Mouse (Mus musculus) brain, adult 2 months (tissue): ENCODE measurements around the gene Cdhr2.

ENCODE experiments used
- DNase-seq: peaks from one replicate; pipeline ENCODE4 v3.0.0; 2011; ENCODE audit warnings: low read depth, low spot score

The Cdhr2 gene

DNA sequence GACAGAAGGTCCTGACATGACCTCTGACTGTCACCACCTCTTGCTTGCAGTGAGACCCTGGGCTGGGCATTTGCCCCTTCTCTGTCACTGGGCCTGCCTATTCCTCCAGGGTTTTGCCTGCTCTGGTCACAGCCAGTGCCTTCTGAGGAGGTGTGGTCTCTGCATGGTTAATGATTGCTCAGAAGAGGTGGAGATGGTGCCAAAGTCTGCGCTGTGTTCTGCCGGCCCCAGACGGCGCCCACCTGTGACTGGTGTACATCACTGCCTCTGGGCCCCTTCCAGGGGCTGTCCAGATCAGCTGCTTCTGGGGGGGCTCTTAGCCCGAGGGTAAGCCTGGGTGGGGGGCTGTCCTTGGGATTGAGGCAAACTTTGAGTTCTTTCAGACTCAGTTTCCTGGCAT lies at the start of gene Cdhr2:
Cdhr2 (plus strand) TSS at position 219 of the 400 bp plus-strand sequence.
- DNase-seq = no peak

DNA sequence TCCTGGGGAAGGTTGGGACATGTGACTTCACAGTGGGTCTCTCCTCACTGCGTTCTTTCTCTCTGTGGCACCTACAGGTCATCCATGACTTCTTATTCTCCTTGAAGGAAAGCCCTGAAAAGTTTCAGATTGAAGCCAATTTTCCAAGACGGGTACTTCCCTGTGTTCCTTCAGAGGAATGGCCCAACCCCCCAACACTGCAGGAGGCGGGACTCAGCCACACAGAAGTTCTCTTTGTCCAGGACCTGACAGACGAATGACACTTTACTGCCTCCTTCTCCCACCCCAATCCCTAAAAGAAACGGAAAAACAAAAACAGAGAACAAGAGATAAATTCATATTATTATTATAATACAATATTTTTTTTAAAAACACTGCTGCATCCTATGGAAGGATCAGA lies 40.4 kb upstream of the Cdhr2 start:
- DNase-seq = no peak

DNA sequence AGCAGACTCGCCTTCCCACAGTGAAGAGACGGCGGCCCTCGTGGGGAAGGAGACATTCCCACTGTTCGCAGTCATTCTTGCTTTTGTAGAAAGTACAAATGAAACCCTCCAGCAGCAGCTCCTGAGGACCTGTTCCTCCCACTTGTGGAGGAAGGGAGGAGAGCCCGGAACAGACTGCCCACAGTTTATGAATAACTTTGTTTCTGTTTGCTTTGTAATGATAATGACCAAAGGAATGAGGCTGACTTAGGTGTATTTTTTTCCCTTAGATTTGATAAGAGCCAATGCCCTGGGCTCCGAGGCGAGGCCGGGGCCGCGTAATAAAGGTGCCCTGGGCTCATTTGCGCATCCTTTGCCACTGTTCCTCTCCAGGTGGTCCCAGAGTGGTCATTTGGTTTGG lies 39.9 kb upstream of the Cdhr2 start:
- DNase-seq = no peak

DNA sequence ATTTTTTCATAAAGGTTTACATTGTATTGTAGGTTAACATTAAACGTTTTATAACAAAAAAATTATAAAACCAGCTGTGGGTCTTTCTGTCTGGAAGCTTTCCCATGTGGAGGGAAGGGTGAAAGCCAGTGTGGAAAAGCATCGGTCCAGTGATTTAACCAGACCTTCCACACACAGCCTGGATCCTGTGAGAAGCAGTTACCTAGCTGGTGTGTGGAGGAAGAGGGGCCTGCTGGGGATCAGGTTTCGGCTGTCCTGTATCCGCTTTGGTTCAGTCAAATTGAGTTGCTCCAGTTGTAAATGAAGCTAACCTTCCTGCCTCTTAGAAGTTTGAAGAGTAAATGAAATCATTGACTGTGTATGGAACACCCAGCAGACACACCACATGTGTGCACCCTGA lies 37.3 kb upstream of the Cdhr2 start:
- DNase-seq = no peak

DNA sequence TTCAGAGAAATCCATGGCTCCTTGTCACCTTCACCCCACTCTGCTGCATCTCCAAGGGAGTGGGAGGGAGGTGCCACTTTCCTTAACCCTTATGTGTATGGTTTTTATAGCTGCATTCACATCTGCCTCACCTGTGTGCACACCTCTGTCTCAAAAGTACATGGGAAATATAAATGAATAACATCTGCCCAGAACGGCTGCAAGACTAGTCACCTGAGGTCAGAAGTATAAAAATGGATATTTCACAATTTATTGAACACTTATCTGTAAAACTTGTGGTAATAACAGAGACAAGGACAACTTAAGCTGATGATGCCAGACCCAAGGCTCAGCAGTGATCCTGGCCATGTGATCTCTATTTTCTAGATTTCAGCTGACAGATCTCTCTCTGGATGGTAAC lies 36.8 kb upstream of the Cdhr2 start:
- DNase-seq = no peak

DNA sequence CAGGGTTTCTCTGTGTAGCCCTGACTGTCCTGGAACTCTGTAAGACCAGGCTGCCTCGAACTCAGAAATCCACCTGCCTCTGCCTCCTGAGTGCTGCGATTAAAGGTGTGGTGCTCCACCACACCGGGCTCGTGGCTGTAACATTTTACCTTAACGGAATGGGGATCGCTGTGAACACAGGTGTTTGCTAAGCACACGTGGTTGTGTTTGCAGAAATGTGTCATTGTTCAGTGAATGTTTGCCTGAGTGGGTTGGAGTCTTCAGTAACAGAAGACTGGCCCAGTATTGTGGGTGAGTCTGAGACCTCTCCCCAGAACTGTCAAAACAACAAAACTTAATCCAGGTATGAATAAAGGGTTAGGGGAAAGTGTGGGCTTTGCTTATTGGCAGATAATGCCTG lies 36.2 kb upstream of the Cdhr2 start:
- no peak for DNase-seq

DNA sequence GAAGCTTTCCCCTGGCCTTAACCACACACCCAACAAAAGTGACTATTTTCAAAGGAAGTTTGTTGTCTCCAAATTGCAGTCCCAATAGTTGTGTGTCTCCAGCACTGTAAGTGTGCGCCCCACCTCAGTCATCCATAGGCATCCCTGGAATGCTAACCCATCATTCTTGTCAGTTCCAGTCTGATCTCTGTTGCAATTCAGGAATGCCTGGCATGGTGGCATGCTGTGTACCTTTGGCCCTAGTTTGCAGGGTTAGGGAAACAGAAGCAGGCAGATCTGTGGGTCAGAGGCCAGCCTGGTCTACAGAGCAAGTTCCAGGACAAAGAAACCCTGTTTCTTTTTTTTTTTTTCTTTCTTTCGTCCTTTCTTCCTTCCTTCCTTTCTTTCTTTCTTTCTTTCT lies 30.8 kb upstream of the Cdhr2 start:
- DNase-seq = no peak

DNA sequence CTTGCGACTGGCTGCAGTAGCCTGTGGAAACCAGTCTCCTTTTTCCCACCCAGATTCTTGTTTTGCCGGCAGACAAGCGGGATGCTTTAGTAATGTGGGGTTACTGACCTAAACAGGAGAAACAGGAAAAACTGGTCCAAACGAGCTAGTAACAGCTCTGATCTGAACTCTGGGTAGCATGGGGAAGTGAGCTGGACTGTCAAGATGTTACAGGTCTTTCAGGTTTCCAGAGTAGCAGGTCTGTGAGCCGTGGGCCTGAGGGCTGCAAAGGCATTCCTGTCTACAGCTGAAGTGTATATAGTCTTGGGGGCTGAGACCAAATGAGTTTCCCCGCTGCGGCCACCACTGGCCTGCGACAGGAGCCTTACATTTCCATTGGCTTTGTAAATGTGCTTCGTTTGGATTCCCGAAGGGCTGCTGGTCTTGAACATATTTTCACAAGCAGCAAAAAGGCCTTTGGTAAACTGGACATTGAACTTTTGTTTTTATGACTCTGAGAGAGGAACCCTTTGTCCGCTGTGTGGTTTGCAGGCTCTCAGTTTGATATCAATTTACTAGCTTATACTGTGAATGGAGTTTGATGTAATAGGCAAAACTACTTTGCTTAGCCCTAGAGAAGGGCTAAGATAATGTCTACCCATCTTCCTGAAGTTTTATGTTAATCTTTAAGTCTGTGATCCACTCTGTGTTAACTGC lies 25.2 kb upstream of the Cdhr2 start:
- DNase-seq = no peak

DNA sequence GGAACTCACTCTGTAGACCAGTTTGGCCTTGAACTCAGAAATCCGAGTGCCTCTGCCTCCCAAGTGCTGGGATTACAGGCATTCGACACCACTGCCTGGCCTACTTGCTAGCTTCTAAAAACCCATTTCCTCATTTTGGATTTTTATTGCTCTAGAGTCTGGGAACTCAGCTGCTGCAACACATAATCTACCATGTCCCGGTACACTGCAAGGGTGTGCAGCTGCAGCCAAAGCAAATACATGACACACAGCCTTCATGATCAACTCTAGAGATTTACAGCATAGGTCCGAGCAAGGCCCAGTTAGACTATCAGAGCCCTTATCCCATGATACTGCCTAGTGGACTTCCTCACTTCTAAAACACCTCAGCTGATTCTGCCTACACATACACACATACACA lies 23.0 kb upstream of the Cdhr2 start:
- DNase-seq = no peak

DNA sequence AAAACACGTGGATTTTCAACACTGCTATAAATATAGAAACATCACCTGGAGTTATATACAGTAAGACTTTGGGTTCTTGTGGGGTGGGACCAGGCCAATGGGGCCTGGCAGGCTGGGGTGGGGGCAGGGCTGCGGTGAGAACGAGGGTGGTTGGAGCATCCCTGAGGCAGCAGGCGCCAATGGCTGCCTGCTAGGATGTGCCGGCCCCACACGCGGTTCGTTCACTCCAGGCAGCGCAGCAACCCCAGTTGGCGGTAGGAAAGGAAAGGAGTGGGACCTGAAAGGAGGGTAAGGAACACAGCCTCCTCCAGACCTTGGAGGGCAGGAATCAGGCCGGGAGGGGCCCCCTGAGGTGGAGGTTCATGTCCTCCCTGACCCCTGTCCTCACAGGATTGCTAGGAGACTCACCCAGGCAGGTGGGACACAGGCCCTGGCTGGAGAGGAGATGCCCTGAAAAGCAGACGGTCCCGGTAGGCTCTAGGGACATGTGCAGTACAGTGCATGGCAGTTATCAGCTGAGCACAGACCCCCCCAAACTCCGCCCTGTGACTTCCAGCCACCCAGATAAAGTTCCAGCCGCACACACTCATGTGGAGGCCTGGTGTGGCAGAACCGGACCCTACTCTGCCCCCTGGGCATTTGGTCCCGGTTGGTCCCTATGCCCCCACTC lies 20.9 kb upstream of the Cdhr2 start:
- no peak for DNase-seq

DNA sequence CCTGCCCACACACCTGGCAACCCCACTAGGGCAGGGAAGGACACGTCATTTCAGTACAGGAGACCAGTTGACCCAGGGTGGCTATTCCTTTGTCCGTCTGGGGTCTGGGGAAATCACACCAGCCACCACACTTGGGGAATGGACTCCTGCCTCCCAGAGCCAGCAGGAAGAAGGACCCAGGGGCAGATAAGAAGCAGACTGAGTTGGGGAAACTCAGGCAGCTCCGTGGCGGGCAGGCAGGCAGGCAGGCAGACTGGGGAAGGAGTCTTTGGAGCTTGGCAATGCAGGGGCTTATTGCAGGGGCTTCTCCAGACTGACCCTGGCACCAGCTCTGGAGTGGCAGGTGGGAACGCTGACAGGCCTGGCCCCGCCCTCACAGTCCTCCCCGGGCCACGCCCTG lies 20.0 kb upstream of the Cdhr2 start:
- DNase-seq = no peak

DNA sequence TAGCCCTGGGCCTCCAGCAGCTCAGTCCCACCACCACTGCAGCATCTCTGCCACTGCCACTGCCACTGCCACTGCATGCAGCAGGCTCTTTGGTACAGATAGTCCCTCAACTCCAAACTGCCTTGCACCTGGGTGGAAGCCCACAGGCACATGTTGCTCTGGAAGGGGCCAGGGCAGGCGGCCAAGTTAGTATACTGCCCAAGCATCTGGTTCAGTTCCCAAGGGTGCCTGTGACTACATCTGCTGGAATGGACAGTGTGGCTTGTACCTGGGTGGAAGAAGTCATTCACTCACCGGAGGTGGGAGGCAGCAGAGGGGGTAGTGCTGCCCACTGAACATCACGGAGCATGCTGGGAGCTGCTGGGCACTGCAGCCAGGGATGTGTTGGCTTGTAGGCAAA lies 18.0 kb upstream of the Cdhr2 start:
- no peak for DNase-seq

DNA sequence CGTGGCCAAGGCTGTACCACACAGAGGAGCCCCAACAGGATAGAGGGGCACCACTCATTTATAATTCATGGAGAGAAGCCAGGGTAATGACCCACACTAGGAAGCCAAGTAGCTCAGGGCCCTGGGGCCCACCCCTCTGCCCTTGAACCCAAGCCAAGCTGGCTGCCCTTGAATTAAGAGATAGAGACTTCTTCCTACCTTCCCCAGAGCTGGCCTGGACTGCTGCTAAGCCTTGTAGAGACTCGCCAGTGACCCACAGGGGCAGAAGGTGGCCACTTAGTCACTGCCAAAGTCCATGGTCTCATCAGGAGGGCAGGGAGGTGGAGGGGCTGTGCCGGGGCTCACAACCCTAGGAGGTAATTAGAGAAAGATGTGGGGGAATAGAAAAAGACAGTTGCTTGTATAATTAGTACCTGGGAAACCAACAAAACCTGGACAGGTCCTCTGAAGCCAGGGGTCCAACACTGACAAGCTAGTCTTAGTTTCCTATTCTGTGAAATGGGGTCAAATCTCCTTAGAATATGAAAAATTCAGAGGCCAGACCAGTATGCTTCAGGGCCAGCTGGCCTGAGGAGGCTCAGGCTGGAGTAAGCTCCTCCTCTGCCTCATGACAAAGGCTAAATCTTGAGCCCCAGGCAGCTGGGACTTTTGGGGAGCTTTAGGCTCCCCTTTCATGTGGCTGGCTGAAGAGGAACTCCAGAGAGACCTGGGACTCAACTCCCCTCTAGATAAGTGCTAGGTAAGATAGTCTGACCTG lies 16.9 kb upstream of the Cdhr2 start:
- DNase-seq = no peak

DNA sequence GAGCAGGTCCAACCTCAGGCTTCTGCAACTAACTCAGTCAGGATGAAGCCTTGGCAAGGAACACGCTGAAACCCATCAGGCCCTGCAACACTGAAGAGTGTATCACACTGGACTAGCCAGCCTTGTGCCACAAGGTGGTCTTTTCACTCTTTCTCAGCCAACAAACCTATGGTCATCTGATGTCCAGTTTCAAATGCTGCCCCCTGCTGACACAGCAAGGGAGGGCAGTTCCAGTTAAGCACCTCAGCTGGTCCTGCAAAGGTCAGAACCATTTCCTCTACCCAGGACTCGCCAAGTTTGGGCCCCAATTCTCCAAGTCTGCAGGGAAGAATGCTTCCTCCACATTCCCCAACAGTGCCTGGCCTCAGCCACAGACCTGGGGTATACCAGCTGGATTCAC lies 16.1 kb upstream of the Cdhr2 start:
- peak; percentile 27 for DNase-seq

DNA sequence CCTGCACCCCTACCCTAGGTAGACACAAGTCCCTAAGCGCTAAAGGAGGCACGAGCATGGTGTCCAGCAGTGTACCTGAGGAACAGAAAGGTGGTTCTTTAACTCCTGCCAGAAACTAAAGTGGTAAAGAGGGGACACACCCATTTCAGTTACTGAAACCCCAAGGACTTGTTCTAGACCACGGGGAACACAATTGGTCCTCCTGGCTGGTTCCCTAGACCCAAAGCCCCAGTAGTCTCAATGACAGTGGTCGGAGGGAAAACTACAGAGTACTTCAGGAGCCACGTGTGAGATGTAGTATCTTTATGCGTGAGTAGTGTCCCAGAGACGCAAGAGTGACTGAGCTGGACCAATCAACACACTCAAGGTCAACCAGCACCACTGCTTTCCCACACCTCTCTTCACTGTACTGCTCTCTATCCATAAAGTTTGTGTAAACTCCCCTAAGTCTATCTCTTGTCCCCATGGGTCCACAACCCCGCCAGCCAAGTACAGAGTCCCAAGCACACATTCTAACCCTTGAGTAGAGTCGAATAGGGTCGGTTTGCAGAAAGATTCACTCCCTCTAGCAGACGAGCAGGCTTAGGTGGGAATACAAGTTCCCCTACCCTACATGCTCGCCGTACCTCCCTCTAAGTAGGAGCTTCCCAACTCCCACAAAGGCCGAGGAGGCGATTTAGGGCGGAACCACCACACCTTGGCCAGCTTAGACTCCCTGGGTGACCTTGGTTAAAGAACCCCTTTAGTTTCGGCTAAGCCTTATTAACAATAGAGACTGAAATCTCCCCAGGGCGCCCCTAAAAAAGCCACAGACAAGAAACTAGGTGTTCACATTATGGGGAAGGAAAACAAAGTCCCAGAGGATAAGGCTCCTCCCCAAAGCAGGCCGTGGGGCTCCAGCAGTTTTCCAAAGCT lies 14.9 kb upstream of the Cdhr2 start:
- DNase-seq = no peak

DNA sequence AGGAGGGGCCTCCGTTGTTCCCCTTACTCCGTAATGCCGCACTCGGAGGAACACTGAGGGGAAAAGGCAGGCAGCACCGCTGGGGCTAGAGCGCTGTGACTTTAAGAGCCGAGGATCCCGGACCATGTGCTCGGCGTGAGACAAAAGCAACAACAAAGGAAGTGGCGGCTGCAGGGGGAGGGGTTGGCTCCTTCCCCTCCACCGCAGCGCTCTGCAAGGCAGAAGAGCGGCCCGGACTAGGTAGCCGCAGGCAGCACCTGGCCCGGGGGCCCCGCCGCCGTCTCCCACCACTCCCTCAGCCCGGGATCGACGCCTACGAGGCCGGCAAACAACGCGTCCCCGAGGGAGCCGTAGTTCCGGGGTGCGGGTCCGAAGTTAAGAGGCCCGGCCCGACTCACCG lies 14.2 kb upstream of the Cdhr2 start:
- DNase-seq = peak; percentile 84

DNA sequence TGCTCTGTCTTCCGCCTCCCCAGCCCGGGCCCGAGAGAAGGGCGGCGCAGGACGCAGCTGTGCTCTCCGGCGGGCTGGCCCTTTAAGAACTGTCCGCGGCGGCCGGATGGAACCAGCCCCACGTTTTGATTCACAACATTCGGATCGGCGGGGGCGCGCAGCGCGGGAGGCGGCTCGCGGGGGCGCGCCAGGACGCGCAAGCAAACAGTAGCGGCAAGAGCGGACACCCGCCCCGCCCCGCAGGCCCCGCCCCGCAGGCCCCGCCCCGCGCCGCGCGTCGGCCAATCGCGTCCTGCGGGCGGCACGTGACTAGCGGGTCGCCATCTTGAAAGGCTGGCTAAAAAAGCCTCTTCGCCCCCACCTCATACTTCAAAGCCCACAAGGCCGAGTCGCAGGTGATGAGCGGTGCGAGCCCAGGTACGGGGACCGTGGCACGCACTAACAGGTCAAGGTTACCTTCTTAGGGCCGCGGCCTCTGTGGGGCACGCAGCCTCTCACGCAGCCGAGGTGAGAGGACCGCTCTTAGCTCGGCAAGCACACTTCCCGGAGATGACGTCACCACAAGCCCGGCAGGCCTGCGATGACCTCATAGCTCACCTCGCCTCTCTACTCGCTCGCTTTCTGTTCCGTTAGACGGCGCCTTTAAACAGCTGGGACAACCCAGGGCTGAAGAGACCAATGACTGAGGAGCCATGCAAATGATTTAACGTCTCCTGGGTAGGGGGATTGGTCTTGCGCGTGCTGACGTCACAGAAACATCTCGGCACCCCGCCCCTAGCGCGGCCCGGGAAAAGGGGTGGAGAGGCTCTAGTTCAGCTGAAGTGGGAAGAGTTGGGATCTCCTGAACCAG lies 13.5 kb upstream of the Cdhr2 start:
- peak; percentile 98 for DNase-seq

DNA sequence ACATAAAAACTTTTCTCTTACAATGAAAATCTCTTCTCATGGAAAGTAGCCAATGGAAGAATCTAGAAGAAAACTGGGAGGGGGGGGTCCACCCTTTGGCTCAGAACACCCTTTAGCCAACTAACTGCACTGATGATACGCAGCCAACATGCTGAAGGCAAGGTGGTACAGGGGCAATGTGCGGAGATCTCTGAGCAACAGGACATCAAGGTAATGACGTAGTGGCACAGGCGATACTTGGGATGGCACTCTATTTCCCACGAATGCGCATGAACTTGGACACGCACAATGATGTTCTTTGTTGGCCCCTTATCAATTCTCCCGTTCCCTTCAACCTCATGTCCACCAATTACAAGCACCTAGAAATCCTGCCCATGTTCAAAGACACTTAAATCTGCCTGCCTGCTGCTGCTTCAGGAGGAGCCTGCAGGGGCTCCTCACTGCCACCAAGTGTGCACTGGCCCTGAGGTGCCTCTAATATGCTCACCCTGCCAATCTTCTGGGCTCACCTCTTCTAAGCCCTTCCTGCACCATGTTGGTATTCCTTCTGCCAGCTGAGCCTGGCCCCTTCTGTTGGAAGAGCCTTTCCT lies 11.0 kb upstream of the Cdhr2 start:
- no peak for DNase-seq

DNA sequence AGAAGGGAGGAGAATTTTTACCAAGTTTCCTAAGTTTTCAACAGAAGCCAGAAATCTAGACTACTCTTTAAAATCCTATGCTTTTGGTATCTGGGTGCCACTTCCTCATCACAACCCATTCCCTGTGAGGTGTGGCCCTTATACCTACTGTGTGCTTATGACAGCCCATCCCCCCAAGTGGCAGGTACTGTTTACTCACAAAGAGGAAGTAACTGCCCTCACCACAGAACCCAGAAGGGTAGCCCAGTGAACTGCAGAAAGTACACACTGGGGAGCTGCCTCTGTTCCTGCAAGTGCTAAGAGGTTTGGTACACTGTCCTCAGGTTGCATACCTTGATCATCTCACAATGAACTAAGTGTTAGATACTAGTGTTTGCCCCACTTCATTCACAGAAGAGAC lies 9.5 kb upstream of the Cdhr2 start:
- DNase-seq = no peak

DNA sequence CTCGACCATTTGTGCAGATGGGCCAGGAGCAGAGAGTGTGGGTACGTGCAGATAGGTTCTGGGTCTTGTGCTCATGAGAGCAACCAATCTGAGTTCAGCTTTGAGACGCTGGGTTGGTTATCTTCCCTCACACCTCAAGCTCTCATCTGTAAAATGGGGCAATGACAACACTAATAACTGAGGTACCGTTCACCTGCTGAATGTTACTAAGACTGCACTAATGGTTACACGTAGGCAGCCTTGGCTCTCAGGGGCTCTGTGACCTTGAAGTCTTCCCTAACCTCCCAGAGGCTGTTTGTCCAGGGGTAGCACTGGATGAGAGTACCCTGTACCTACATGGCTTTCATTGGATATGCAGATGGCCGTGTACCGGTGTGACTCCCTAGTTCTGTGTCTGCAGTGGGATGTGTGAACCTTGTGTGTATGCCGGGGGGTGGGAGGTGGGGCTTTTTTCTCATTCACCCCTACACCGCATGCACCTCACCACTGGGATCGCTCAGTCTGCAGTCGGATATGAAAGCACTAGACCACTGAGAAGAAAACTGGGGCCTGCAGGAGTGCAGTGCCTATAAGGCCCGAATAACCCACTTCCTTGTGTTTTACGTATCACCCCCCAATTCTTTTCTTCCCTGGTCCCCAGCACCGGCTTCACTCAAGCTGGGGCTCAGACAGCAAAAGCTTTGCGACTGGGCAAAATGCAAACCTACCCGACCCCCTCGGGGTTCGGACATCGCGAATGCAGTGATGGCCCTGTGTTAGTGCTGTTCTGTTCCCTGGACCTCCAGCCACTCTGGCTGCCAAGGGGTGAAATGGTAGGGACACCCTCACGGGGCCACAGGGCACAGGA lies 8.3 kb upstream of the Cdhr2 start:
- peak; percentile 47 for DNase-seq
